Mouse (Mus musculus): Measurements from ENCODE around the gene March4.

- no peak for TF ChIP-seq POLR2A (IDR thresholded peaks at IDR 0.05; ENCODE audit: extremely low read depth, insufficient read depth, low read length)
- TF ChIP-seq CTCF (IDR thresholded peaks at IDR 0.05; ENCODE audit: low read depth, low read length): no peak
Measured at GRCm38 (mm10) chr1:72578351-72578750, 41.6 kb upstream of the March4 start.
